Mouse (Mus musculus) CH12.LX (cell line): ENCODE measurements around the gene Tamm41. TPM values are rescaled to one million over a fixed set of nuclear protein-coding genes. Genes with fewer than 3 reads are reported as not detected.
A peak's percentile ranks its signal among the peaks of the same experiment; 100 is the strongest.

Experiments
- DNase-seq: peaks from one replicate; pipeline ENCODE4 v3.0.0-alpha.2; 2013; ENCODE audit errors: extremely low read depth
- H3K27ac ChIP-seq: 2 replicates; pipeline ENCODE4 v1.5.1; 2012; ENCODE audit warnings: low read depth, mild to moderate bottlenecking, control low read depth, moderate library complexity; ENCODE audit not compliant: insufficient read depth
- H3K27me3 ChIP-seq: replicated peaks from 2 replicates; pipeline ENCODE3; 2012; ENCODE audit warnings: inconsistent platforms
- H3K36me3 ChIP-seq, 2 experiments: replicated peaks in 1 of 2; 2 replicates each; pipeline versions ENCODE3 to v1.6.1; 2012; ENCODE audit warnings: inconsistent platforms in 1 of 2, low read length in 1 of 2, mild to moderate bottlenecking in 1 of 2, mixed read lengths in 1 of 2, moderate library complexity in 1 of 2; ENCODE audit not compliant: control insufficient read depth in 1 of 2, insufficient read depth in 1 of 2
- H3K4me1 ChIP-seq, 2 experiments: 2 replicates each; pipeline ENCODE4 v1.6.1; 2012; ENCODE audit warnings: inconsistent platforms in 1 of 2, moderate library complexity in 1 of 2; ENCODE audit not compliant: insufficient read depth in 2 of 2, control insufficient read depth in 1 of 2
- H3K4me2 ChIP-seq: 2 replicates; pipeline ENCODE4 v1.6.1; 2012; ENCODE audit warnings: low read depth, mild to moderate bottlenecking, control low read depth; ENCODE audit not compliant: poor library complexity, insufficient read depth, severe bottlenecking
- H3K4me3 ChIP-seq, 3 experiments: fragments of 150-350 bp in 1 of 3; sonication (generic) in 1 of 3; replicated peaks in 1 of 3; 2 replicates each; pipeline versions ENCODE3 to v1.5.1; 2011 to 2012; ENCODE audit warnings: low read depth in 2 of 3, low read length in 2 of 3, mild to moderate bottlenecking in 2 of 3, moderate library complexity in 2 of 3, control low read depth in 1 of 3, improper control_type of control experiment in 1 of 3, inconsistent platforms in 1 of 3, mixed read lengths in 1 of 3; ENCODE audit not compliant: poor library complexity in 1 of 3
- H3K79me2 ChIP-seq: replicated peaks from 2 replicates; pipeline ENCODE4 v1.6.1; 2012; ENCODE audit warnings: mild to moderate bottlenecking, moderate library complexity; ENCODE audit not compliant: control insufficient read depth, poor library complexity, insufficient read depth, severe bottlenecking; ENCODE audit errors: extremely low read depth
- H3K9ac ChIP-seq: 2 replicates; pipeline ENCODE4 v1.6.1; 2012; ENCODE audit warnings: low read depth, mild to moderate bottlenecking, control low read depth, moderate library complexity; ENCODE audit not compliant: insufficient read depth
- H3K9me3 ChIP-seq: replicated peaks from 2 replicates; pipeline ENCODE3; 2012; ENCODE audit warnings: low read length, inconsistent platforms, mixed read lengths
- BHLHE40 ChIP-seq: IDR thresholded peaks from 2 replicates; pipeline ENCODE4 v1.6.1; 2011; ENCODE audit warnings: mild to moderate bottlenecking, low read depth, low read length, improper control_type of control experiment
- CTCF ChIP-seq, 2 experiments: IDR thresholded peaks in 1 of 2; conservative IDR thresholded peaks in 1 of 2; 2 replicates each; pipeline ENCODE4 v1.5.1; 2011 to 2012; ENCODE audit warnings: low read depth in 2 of 2, low read length in 2 of 2, improper control_type of control experiment in 1 of 2, inconsistent platforms in 1 of 2, mild to moderate bottlenecking in 1 of 2, moderate library complexity in 1 of 2
- GABPA ChIP-seq: IDR thresholded peaks from 2 replicates; pipeline ENCODE4 v1.6.1; 2012; ENCODE audit warnings: low read depth, low read length, improper control_type of control experiment, inconsistent platforms; ENCODE audit not compliant: insufficient replicate concordance
- KAT2A ChIP-seq: IDR thresholded peaks from 2 replicates; pipeline ENCODE4 v1.6.1; 2012; ENCODE audit warnings: low read length, improper control_type of control experiment, inconsistent platforms; ENCODE audit not compliant: insufficient replicate concordance
- MAFK ChIP-seq: IDR thresholded peaks from 2 replicates; pipeline ENCODE4 v1.6.1; 2011; ENCODE audit warnings: low read length, improper control_type of control experiment; ENCODE audit not compliant: insufficient replicate concordance
- MAX ChIP-seq: IDR thresholded peaks from 2 replicates; pipeline ENCODE4 v1.6.1; 2011; ENCODE audit warnings: low read length, improper control_type of control experiment
- MEF2A ChIP-seq: IDR thresholded peaks from 2 replicates; pipeline ENCODE4 v1.6.1; 2014; ENCODE audit warnings: low read depth, mild to moderate bottlenecking, inconsistent platforms, low read length, improper control_type of control experiment, borderline replicate concordance
- dilution Hi-C: fragments of 300-500 bp; cut with MboI; formaldehyde crosslinking; loops from 2 replicates; pipeline ENCODE4 v1.14.3; 2020; ENCODE audit warnings: low sequenced_read_pairs; ENCODE audit not compliant: extremely low pct_unique_long_range_greater_than_20kb, extremely low pct_ligation_motif_present
- in situ Hi-C: fragments of 300-500 bp; cut with MboI; formaldehyde crosslinking; loops from 3 replicates; pipeline ENCODE4 v1.14.3; 2019; ENCODE audit warnings: low sequenced_read_pairs, low pct_ligation_motif_present, low pct_unique_long_range_greater_than_20kb, mixed read lengths
- polyA plus RNA-seq: library from polyadenylated mRNA; unstranded; fragments of >175 nt; gene quantifications from 2 replicates; pipeline ENCODE4 v1.2.1, GENCODE M21; 2012; ENCODE audit warnings: low read depth; ENCODE audit not compliant: insufficient read length
- total RNA-seq, 2 experiments: library from RNA; depleted of rRNA; stranded (reverse); fragments of 300-350 nt in 1 of 2; fragments of >200 nt in 1 of 2; gene quantifications; 2 replicates each; pipeline ENCODE4 v1.2.3; 2012 to 2014

The Tamm41 gene
- total and polyA plus RNA-seq, 3 experiments = 29.3 to 41.1 (median 39.8) TPM

DNA sequence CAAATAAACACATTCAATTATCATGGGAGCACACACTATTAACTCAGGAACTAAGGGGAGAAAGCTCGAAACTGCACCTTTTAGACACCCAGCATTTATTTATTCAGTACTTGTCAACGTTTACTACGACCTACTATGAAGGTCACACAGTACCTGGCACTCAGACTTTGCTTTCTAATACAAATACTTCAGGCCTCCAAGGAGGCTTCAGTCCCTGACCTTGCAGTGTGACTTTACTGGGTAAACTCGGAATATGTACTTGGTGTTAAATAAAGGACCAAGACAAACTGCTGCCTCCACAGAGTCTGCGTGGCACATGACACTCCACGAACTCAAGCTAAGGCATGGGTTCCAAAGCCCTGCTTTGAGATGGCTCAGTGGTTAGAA lies 78.7 kb downstream of the Tamm41 start:
- Histone ChIP-seq H3K79me2 (peaks cover 79% of the 10 kb centered on the region), H3K4me3 (no peak overlapping the region), H3K4me2 (no peak overlapping the region), H3K9me3 (peaks cover 3% of the 10 kb centered on the region), H3K4me1 (peaks cover 27 to 71% of the 10 kb centered on the region in 2 experiments), H3K27me3 (no peaks in the 10 kb centered on the region), H3K9ac (no peak overlapping the region), H3K27ac (no peak overlapping the region), H3K36me3 (peaks cover 16 to 42% of the 10 kb centered on the region in 2 experiments)
- dilution Hi-C loops = no loop called here
- no peak for TF ChIP-seq KAT2A
- in situ Hi-C loops = no loop called here
- DNase-seq = no peak

DNA sequence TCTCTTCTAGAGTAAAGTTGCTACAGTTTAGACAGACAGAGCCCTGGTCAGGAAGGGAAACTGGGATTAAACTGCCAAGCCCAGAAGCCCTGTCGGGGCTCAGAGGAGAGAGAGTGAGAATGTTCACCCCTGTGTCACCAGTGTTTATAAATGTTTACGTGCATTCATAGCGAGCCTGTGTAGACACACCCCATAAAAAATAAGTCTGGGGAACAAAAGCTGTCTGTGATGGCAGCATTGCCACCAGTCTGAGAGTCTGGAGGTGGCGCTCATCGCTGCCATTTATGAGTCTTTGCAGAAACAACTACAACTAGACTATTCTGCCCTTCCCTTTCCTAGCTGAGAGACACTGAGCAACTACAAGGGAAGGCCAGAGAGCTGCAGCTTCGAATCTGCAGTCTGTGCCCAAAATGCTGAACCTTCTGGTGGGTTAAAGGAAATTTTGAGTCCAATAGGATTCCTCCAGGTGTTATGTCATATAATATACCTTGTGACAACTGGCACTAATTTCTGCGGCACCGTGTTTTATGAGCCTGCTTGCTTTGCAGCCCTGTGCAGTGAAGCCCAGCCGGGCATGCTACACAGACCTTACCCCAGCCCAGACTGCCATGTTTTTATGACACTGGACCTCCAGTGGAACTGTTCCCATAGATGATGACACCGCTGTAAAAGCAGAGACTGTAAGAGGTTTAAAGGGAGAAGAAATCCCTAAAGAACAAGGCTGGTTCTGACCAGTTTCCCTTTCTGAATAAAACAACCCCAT lies 79.2 kb downstream of the Tamm41 start:
- no peak overlapping the region for H3K4me3 ChIP-seq
- H3K4me1 ChIP-seq = peaks cover 22 to 65% of the 10 kb centered on the region in 2 experiments
- H3K27me3 ChIP-seq = no peaks in the 10 kb centered on the region
- H3K9me3 ChIP-seq = peaks cover 3% of the 10 kb centered on the region
- H3K4me2 ChIP-seq = peak overlapping the region; percentile 47
- TF ChIP-seq MAFK (no peak), CTCF (conservative IDR thresholded peaks at IDR 0.05 in 1 of 2, IDR thresholded peaks at IDR 0.05 in 1 of 2; ENCODE audit: low read depth in 2 of 2, low read length in 2 of 2) (peak in 1 of 2 experiments; percentile 12; a peak in 1 of 4 replicates), MEF2A (no peak), MAX (no peak)
- in situ Hi-C loops (no loop called here), dilution Hi-C loops (no loop called here)
- H3K36me3 ChIP-seq = peaks cover 21 to 47% of the 10 kb centered on the region in 2 experiments
- peak overlapping the region; percentile 47 for H3K27ac ChIP-seq
- peaks cover 75% of the 10 kb centered on the region for H3K79me2 ChIP-seq
- no peak overlapping the region; the same call in 1 of the 2 replicates for H3K9ac ChIP-seq
- no peak for DNase-seq

DNA sequence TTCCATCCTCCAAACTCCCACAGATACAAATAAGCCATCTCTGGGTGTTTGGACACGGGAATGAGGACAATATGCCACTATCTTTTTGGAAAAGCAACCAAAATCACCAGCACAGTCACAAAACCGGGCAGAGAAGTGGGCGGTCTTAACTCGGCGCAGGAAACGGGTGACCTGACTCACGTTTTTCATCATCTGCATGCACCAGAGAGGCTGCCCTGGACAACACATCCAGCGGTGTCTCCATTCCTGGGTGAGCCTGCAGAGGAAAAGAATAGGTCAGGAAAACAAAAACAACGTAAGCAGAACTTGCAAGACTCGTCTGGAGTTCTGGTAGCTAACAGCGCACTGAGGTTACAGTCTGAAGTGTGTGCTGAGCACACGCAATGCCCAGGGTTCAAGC lies 79.9 kb downstream of the Tamm41 start:
- no peak overlapping the region; the same call in 1 of the 2 replicates for H3K9ac ChIP-seq
- H3K9me3 ChIP-seq = peaks cover 3% of the 10 kb centered on the region
- peak overlapping the region; percentile 47 for H3K27ac ChIP-seq
- no peak for DNase-seq
- in situ Hi-C loops (no loop called here), dilution Hi-C loops (no loop called here)
- peak overlapping the region; percentile 47 for H3K4me2 ChIP-seq
- H3K4me3 ChIP-seq = no peak overlapping the region
- peak; percentile 91 for TF ChIP-seq BHLHE40
- TF ChIP-seq GABPA = no peak
- no peaks in the 10 kb centered on the region for H3K27me3 ChIP-seq
- H3K79me2 ChIP-seq = peaks cover 68% of the 10 kb centered on the region
- H3K36me3 ChIP-seq = peaks cover 21 to 48% of the 10 kb centered on the region in 2 experiments
- peaks cover 20 to 58% of the 10 kb centered on the region in 2 experiments for H3K4me1 ChIP-seq
